Mouse (Mus musculus) T-helper 2 cell (primary cell): ENCODE results near the gene Snip1.

ENCODE experiments used
- in situ Hi-C: fragments of 300-600 bp; cut with MboI, MseI; formaldehyde crosslinking; loops from one replicate; pipeline ENCODE4 v1.15.1; 2025; ENCODE audit warnings: high pct_unique_total_duplicates

Gene Snip1

GRCm38 (mm10) chr4:125097412-125097811, 30.9 kb downstream of the Snip1 start:
- in situ Hi-C loops = loop anchor here (5.0 kb wide), 1 partner anchor 155 kb away; no protein-coding TSS in a partner anchor

GRCm38 (mm10) chr4:125099458-125099857, 33.0 kb downstream of the Snip1 start:
- in situ Hi-C loops = loop anchor here (5.0 kb wide), 1 partner anchor 157 kb away; no protein-coding TSS in a partner anchor

DNA sequence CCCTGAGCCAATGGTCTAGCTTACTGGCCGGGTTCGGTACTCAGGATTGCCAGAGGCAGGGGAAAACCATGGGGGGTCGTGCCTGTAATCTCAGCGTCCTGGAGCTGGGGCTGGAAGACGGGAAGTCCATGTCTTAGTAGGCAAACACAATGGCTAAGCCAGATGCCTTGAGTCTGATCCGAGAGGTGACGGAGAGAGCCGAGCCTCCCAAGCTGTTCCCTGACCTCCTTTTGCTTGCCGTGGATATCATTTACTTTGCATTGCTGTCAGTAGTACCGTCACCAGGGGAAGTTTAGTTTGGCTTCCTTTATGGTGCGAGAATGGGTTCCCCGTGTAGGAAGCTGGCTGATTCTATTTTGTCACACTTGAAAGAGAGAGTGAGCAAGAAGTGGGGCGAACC, 34.9 kb downstream of the Snip1 start:
- in situ Hi-C loops = no loop called here

DNA sequence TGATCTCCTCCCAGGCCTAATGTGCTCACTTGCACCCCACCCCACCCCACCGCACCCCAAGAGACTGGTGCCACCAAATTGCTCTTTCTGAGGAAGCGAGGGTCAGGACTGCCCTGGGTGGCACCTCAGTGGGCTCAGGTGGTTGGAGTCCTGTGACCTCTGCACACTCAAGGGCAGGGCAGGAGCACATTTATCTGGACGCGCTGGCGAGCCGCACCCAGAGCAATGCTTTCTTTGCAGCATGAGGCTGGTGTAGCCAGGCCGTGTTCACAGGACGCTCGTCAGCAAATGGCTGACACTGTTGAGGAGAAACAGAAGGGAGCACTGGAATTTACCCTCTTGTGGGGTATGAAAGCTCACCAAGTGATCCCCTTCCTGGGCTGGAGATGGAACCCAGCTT, 38.9 kb downstream of the Snip1 start:
- in situ Hi-C loops = no loop called here

GRCm38 (mm10) chr4:125114638-125115037, 48.2 kb downstream of the Snip1 start:
- in situ Hi-C loops = no loop called here

DNA sequence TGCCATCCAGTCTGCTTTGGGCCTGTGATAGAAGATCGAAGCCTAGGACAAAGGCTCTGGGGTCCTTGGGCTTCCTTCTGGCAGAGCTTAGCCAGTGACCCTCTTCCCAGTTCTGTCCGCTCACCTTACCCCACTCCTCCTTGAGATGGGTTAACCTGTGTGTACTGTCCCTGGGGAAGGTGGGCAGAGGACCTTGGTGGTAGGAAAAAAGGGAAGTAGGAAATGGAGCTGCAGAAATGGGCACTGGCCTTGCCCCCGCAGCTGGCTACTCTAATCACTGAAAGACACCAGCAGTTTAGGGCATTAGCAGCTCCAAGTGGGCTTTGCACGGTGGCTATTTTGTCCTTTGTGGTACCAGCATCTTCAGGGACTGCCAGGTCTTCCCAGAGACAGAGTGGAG, 48.6 kb downstream of the Snip1 start:
- in situ Hi-C loops = no loop called here

DNA sequence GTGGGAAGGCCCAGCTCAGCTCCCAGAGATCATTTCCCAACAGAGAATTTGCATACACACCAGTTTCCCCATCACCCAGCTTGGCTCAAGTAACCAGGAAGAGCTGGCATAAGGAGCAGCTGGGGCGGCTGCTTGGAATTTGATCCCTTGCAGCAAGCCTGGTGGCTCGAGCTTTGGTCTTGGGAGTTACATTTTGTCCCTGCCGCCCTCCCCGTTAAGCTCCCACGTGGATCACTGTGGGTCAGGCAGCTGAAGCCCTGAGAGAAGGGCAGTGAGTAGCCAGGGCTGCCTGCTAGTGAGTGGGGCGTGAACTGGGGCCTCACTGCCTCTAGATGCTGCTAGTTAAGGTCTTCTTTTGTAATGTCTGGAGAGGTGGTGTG, 49.2 kb downstream of the Snip1 start:
- in situ Hi-C loops = no loop called here

GRCm38 (mm10) chr4:125116090-125116861, 49.8 kb downstream of the Snip1 start:
- in situ Hi-C loops = no loop called here

GRCm38 (mm10) chr4:125116929-125117328, 50.5 kb downstream of the Snip1 start:
- in situ Hi-C loops = no loop called here

DNA sequence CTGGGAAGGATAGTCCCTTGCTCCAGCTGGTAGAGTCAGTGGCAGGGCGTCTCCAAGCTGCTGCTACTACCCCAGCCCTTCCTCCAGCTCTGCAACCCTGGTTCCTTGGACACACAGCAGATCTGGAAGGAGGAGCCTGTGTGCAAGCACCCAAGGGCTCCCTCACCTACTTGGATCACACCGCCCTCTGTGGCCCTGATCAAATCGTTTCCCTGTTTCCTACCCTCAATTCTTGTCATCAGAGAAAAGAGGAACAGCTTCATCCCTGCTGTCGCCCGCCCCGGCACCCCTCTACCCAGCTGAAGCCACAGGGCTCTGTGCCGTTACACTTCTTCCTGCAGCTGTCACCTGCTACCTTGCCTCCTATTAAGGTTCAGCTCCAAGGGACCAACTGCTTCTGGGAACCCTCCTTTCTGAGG, 51.4 kb downstream of the Snip1 start:
- in situ Hi-C loops = no loop called here

- in situ Hi-C loops = no loop called here
These were observed 52.6 kb downstream of the Snip1 start for GRCm38 (mm10) chr4:125119070-125119469.

DNA sequence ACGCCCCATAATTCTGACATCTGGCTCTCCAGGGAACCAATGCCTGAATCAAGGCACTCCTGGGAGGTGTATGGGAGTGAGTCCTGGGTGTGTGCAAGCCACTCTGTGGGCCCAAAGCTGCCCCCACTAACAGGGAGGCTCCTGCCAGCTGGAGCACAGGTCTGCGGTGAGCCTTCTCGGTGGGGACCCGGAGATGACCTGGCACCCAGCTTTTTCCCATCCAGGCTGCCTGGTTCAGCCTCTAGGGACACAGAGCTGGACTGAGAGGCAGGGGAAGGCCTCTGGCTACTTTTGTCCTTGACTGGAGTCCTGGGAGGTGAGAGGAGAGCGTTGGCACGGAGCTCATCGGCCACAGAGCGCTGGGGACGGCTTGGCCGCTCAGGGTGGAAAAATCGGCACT, 53.2 kb downstream of the Snip1 start:
- in situ Hi-C loops = loop anchor here (10.0 kb wide), 2 partner anchors 265 to 1065 kb away; partner anchors contain the start of genes 1110065P20Rik and Yrdc

DNA sequence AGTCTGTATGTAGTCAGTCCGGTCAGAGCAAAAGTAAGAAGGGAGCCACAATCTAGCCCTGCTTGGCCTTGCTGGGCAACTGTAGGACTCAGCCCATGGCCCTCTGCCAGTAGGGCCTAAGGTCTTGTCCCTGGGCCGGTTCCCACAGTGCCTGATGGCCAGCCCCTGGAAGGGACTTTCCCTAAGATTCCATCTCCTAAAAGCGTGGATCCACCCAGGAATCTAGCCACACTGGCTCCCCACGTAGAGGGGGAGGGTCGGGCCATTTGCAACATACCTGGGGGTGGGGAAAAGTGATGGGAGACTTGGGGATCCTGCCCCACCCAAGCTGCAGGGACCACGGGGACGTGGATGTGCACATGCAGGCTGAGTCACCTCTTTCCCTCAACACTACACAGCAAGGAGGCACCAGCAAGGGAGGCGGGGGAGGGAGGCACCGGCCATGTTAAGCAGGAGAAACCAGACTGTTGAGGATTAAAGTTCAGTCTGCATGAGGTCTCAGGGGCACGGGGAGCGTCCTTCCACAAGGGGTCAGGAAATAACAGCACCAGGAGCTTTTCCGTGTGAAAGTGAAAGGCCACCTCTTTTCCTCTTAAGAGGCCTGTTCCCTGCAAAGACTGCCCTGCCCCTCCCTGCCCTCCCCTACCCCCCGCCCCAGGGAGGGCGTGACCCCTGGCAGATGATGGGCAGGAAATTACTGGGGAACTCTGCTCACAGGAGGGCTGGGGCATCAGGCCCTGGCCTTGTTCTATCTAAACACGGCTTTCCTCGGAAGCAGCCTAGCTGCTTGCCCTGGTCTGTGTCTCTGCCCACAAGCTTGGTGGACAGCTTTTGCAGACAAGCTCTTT, 56.2 kb downstream of the Snip1 start:
- in situ Hi-C loops = loop anchor here (10.0 kb wide), 2 partner anchors 268 to 1062 kb away; partner anchors contain the start of genes 1110065P20Rik and Yrdc

- in situ Hi-C loops = loop anchor here (10.0 kb wide), 2 partner anchors 268 to 1062 kb away; partner anchors contain the start of genes 1110065P20Rik and Yrdc
These were observed 56.8 kb downstream of the Snip1 start for GRCm38 (mm10) chr4:125123279-125123671.
